Mouse (Mus musculus): ENCODE results near the gene Rasa2.

- TF ChIP-seq CTCF (conservative IDR thresholded peaks at IDR 0.05 in 1 of 2, IDR thresholded peaks at IDR 0.05 in 1 of 2; ENCODE audit: low read depth in 2 of 2, low read length in 2 of 2) (no peak), EP300 (IDR thresholded peaks at IDR 0.05; ENCODE audit: low read length) (no peak), POLR2A (IDR thresholded peaks at IDR 0.05; ENCODE audit: low read depth, low read length) (no peak)
These were observed 4.5 kb upstream of the Rasa2 start for GRCm38 (mm10) chr9:96635899-96636298.
